Mouse (Mus musculus) thymus, postnatal 10 days (tissue): Measurements from ENCODE around the gene Dusp12.
A peak's percentile ranks its signal among the peaks of the same experiment; 100 is the strongest.

Source experiments
- DNase-seq, 2 experiments: peaks; one replicate each; pipeline ENCODE4 v3.0.0; 2021; ENCODE audit warnings: low spot score in 2 of 2

Gene Dusp12

GRCm38 (mm10) chr1:170863033-170863432 is 22.3 kb downstream of the Dusp12 start:
- peak in 1 of 2 experiments; percentile 23 for DNase-seq

GRCm38 (mm10) chr1:170862435-170862717 is 23.0 kb downstream of the Dusp12 start:
- DNase-seq: no peak

GRCm38 (mm10) chr1:170861671-170862434 is 23.5 kb downstream of the Dusp12 start:
- no peak for DNase-seq

- DNase-seq: no peak
These were observed 26.5 kb downstream of the Dusp12 start for GRCm38 (mm10) chr1:170858872-170859271.

GRCm38 (mm10) chr1:170857369-170857768 is 28.0 kb downstream of the Dusp12 start:
- no peak for DNase-seq

GRCm38 (mm10) chr1:170855056-170855760 is 30.1 kb downstream of the Dusp12 start:
- no peak for DNase-seq

- DNase-seq: no peak
These were observed 31.7 kb downstream of the Dusp12 start for GRCm38 (mm10) chr1:170853604-170854003.

- DNase-seq: no peak
These were observed 34.4 kb downstream of the Dusp12 start for GRCm38 (mm10) chr1:170850637-170851624.

GRCm38 (mm10) chr1:170850007-170850406 is 35.3 kb downstream of the Dusp12 start:
- DNase-seq: no peak

GRCm38 (mm10) chr1:170845448-170846307 is 39.7 kb downstream of the Dusp12 start:
- no peak for DNase-seq

GRCm38 (mm10) chr1:170844380-170844779 is 41.0 kb downstream of the Dusp12 start:
- DNase-seq: peak in 1 of 2 experiments; percentile 15

- peak in 1 of 2 experiments; percentile 16 for DNase-seq
These were observed 45.7 kb downstream of the Dusp12 start for GRCm38 (mm10) chr1:170839685-170840084.

GRCm38 (mm10) chr1:170834756-170835155 is 50.6 kb downstream of the Dusp12 start:
- no peak for DNase-seq

- no peak for DNase-seq
These were observed 55.6 kb downstream of the Dusp12 start for GRCm38 (mm10) chr1:170829781-170830180.

- no peak for DNase-seq
These were observed 56.0 kb downstream of the Dusp12 start for GRCm38 (mm10) chr1:170829344-170829743.
